18 mouse cellular contexts compared by ENCODE assay signal in the genomic region with DNA sequence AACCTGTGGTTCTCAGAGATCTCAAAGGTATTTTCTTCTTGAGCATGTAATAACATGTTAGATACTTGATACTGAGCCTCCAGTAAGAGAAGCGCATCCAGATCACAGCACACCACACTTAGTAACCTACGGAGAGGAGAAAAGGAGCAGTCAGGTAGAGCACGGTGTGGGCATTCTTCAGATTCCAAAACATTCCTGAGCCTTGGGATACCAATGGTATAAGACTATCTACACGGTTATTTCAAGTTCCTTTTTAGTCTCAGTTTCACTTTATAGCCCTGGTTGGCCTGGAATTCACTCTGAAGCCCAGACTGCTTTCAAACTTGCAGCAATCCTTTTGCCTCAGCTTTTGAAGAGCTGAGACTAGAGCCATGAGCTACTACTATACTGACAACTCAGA. TPM values are rescaled to one million over a fixed set of nuclear protein-coding genes. Genes with fewer than 3 reads are reported as not detected.
A peak's percentile ranks its signal among the peaks of the same experiment; 100 is the strongest.
DNase-seq lines count a peak whose midpoint lies in the region; ATAC-seq and TF ChIP-seq lines count a peak whose summit lies in the region.
"Had no signal": no experiment of that assay in that cellular context is flagged by ENCODE, and none has a peak within 500 bp of the region (broad histone marks: within the 10 kb centered on the region; RNA-seq: fewer than 3 reads in every experiment).

No protein-coding gene starts in this region.

- TF ChIP-seq CTCF in lung, postnatal 0 days (IDR thresholded peaks at IDR 0.05) = no peak
- TF ChIP-seq CTCF in lung, adult 2 months (IDR thresholded peaks at IDR 0.05; ENCODE audit: insufficient read depth, low read length) = no peak

- no peaks in the 10 kb centered on the region for H3K36me3 ChIP-seq in lung, postnatal 0 days (ENCODE audit: insufficient read depth, low read length)
- H3K36me3 ChIP-seq: G1E had no signal

- no peaks in the 10 kb centered on the region for H3K4me1 ChIP-seq in lung, postnatal 0 days (ENCODE audit: insufficient read depth, low read depth, low read length)
- no peaks in the 10 kb centered on the region for H3K4me1 ChIP-seq in lung, adult 2 months (ENCODE audit: control insufficient read depth, insufficient read depth, low read length)

- TF ChIP-seq EP300 in lung, postnatal 0 days (IDR thresholded peaks at IDR 0.05) = peak; percentile 51; the same call in 1 of the 2 replicates

- WGBS in lung, postnatal 0 days = 71% methylated on average over 4 of the region's 4 CpGs
- WGBS in lung, adult 2 months = 74% methylated on average over 4 of the region's 4 CpGs

- peak; percentile 5 for DNase-seq in lung, postnatal 0 days (ENCODE audit: low spot score)
- DNase-seq in lung, adult 2 months = no peak
- DNase-seq: adrenal gland, adult 2 months; adrenal gland, adult 8-10 months; adrenal gland, postnatal 10 days; adrenal gland, postnatal 14 days; adrenal gland, postnatal 25 days; adrenal gland, postnatal 36 days; B cell, adult 2 months; cerebellum, adult 11 months; cerebellum, adult 11-12 months; cerebellum, adult 18-20 months; cerebellum, adult 2 months had no signal

- no peaks in the 10 kb centered on the region for H3K27me3 ChIP-seq in lung, postnatal 0 days (replicated peaks; ENCODE audit: insufficient read depth, low read length)
- H3K27me3 ChIP-seq: CH12.LX, Patski had no signal

- no peaks in the 10 kb centered on the region for H3K9me3 ChIP-seq in lung, postnatal 0 days (ENCODE audit: low read length)
- H3K9me3 ChIP-seq: G1E had no signal

- TF ChIP-seq POLR2A in lung, adult 2 months (IDR thresholded peaks at IDR 0.05; ENCODE audit: borderline replicate concordance, extremely low read depth, low read depth, low read length) = no peak

- peak; percentile 57 for ATAC-seq in lung, postnatal 0 days
- ATAC-seq: activated CD4-positive, CD25-positive, alpha-beta regulatory T cell, adult 4 months; CD4-positive, CD25-positive, alpha-beta regulatory T cell, adult 4 months; Patski had no signal

- H3K9ac ChIP-seq in lung, postnatal 0 days (replicated peaks; ENCODE audit: low read depth) = no peak overlapping the region

- no peak overlapping the region for H3K4me3 ChIP-seq in lung, postnatal 0 days (ENCODE audit: low read depth, low read length)
- no peak overlapping the region for H3K4me3 ChIP-seq in lung, adult 2 months (replicated peaks; ENCODE audit: extremely low read depth, low read depth, low read length)

- H3K4me2 ChIP-seq in lung, postnatal 0 days (replicated peaks; ENCODE audit: low read depth, low read length) = no peak overlapping the region

- no peak overlapping the region for H3K27ac ChIP-seq in lung, postnatal 0 days (ENCODE audit: low read length)

RNA-seq across cellular contexts. Expression of a gene that starts 17.0 kb away (rescaled TPM):
- 7.2 and 8.1 TPM in 2 replicates for polyA plus RNA-seq in lung, postnatal 0 days (2015; fragmentation: Nextera tagmentation; extraction: Ambion mirVana)
- 16.9 and 19.5 TPM in 2 replicates for polyA plus RNA-seq in lung, adult 2 months (2012; rRNA removed)
- polyA plus RNA-seq: G1E had no signal
